Mouse (Mus musculus): ENCODE data around the gene Prkg2.

GRCm38 (mm10) chr5:98950495-98951092 lies 86.6 kb downstream of the Prkg2 start:
- TF ChIP-seq EP300 (IDR thresholded peaks at IDR 0.05; ENCODE audit: low read depth) (no peak), CTCF (IDR thresholded peaks at IDR 0.05; ENCODE audit: low read depth) (no peak)

All from liver, embryonic 14.5 days (tissue).